Mouse (Mus musculus) midbrain, postnatal 0 days (tissue): ENCODE data around the gene Prss27. TPM values are rescaled to one million over a fixed set of nuclear protein-coding genes. Genes with fewer than 3 reads are reported as not detected.

Experiments
- ATAC-seq: fragments of 200-750 bp; cut with Nextera tagmentation; 2 replicates; pipeline ENCODE4 v1.8.0; 2017; ENCODE audit warnings: moderate number of reproducible peaks, mild to moderate bottlenecking, moderate TSS enrichment, moderate library complexity; ENCODE audit not compliant: low FRiP score
- DNase-seq: peaks from one replicate; pipeline ENCODE4 v3.0.0-alpha.2; 2015; ENCODE audit warnings: low spot score
- H3K27ac ChIP-seq: fragments of 300-500 bp; sonication (generic); 2 replicates; pipeline ENCODE4 v1.5.1; 2014; ENCODE audit warnings: low read depth, mild to moderate bottlenecking, low read length, mixed read lengths
- H3K27me3 ChIP-seq: fragments of 300-500 bp; sonication (generic); 2 replicates; pipeline ENCODE4 v1.6.1; 2014; ENCODE audit warnings: low read length, control low read depth, mixed read lengths; ENCODE audit not compliant: insufficient read depth
- H3K36me3 ChIP-seq: fragments of 300-500 bp; sonication (generic); 2 replicates; pipeline ENCODE4 v1.6.1; 2014; ENCODE audit warnings: low read length, control low read depth, mixed read lengths; ENCODE audit not compliant: insufficient read depth
- H3K4me1 ChIP-seq: fragments of 300-500 bp; sonication (generic); 2 replicates; pipeline ENCODE4 v1.6.1; 2014; ENCODE audit warnings: mild to moderate bottlenecking, control low read depth, antibody characterized with exemption, low read length, mixed read lengths; ENCODE audit not compliant: insufficient read depth
- H3K4me2 ChIP-seq: fragments of 300-500 bp; sonication (generic); 2 replicates; pipeline ENCODE4 v1.6.1; 2014; ENCODE audit warnings: low read depth, mild to moderate bottlenecking, low read length, mixed read lengths; ENCODE audit not compliant: poor library complexity, severe bottlenecking
- H3K4me3 ChIP-seq: fragments of 300-500 bp; sonication (generic); 2 replicates; pipeline ENCODE4 v1.5.1; 2014; ENCODE audit warnings: low read depth, mild to moderate bottlenecking, low read length, moderate library complexity
- H3K9ac ChIP-seq: fragments of 300-500 bp; sonication (generic); replicated peaks from 2 replicates; pipeline ENCODE4 v1.6.1; 2014; ENCODE audit warnings: mild to moderate bottlenecking, low read length, moderate library complexity, mixed read lengths; ENCODE audit not compliant: poor library complexity, severe bottlenecking
- H3K9me3 ChIP-seq: fragments of 300-500 bp; sonication (generic); 2 replicates; pipeline ENCODE4 v1.6.1; 2016; ENCODE audit warnings: low read length, control low read depth
- CTCF ChIP-seq: IDR thresholded peaks from 2 replicates; pipeline ENCODE4 v1.5.1; 2016; ENCODE audit warnings: antibody characterized with exemption, mild to moderate bottlenecking
- WGBS: fragments of 180-500 bp; shearing (Covaris S2); extraction: QIAGEN DNeasy Blood & Tissue Kit; methylation state at CpG from one replicate; pipeline ENCODE4 v1.1.7; 2014; 5-methylcytosine and 5-hydroxymethylcytosine counted together
- polyA plus RNA-seq: library from polyadenylated mRNA; unstranded; fragments of >200 nt; fragmentation: Nextera tagmentation; extraction: Ambion mirVana; gene quantifications from 2 replicates; pipeline ENCODE4 v1.2.1, GENCODE M21; 2015
- total RNA-seq: library from RNA; depleted of rRNA; stranded (reverse); fragments of >200 nt; gene quantifications from 2 replicates; pipeline ENCODE4 v1.2.3, GENCODE M21; 2014

Prss27 gene
- total and polyA plus RNA-seq, 2 experiments from 2014 or later = not detected

- no peak for DNase-seq
- Histone ChIP-seq H3K4me2 (no peak overlapping the region), H3K9me3 (no peaks in the 10 kb centered on the region), H3K36me3 (no peaks in the 10 kb centered on the region), H3K9ac (no peak overlapping the region), H3K4me3 (no peak overlapping the region), H3K27me3 (no peaks in the 10 kb centered on the region), H3K27ac (no peak overlapping the region), H3K4me1 (no peaks in the 10 kb centered on the region)
- 79% methylated on average over 6 of the region's 6 CpGs for WGBS
- TF ChIP-seq CTCF = 0 out of 2 replicates have a peak, but pooled peaks have one; percentile 15
- ATAC-seq = no peak
Observed at GRCm38 (mm10) chr17:24036954-24037353, 990 bp upstream of the Prss27 start.

DNA sequence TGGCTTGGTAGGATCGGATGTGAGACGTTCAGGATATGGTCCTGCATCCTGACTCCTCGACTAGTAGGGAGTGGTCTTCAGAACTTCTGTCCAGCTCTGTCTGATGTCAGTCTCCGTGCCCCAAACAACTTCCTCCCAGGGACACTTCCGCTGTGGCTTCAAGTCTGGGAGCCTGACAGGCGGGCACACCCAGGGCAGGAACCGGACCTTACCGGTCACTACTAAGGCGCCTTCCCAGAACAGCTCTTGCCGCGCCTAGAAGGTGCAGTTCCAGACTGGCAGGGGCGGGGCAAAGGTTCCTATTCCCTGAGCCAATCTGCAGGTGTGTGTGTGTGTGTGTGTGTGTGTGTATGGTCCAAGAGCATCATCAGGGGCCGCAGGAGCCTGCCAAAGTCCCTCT is 584 bp upstream of the Prss27 start:
- H3K27me3 ChIP-seq = no peaks in the 10 kb centered on the region
- no peak for TF ChIP-seq CTCF
- no peak overlapping the region for H3K27ac ChIP-seq
- H3K9ac ChIP-seq = no peak overlapping the region
- H3K4me1 ChIP-seq = no peaks in the 10 kb centered on the region
- no peak overlapping the region for H3K4me2 ChIP-seq
- no peaks in the 10 kb centered on the region for H3K9me3 ChIP-seq
- DNase-seq (no peak), ATAC-seq (no peak)
- H3K36me3 ChIP-seq = no peaks in the 10 kb centered on the region
- WGBS = 77% methylated on average over 13 of the region's 13 CpGs
- no peak overlapping the region for H3K4me3 ChIP-seq

- TF ChIP-seq CTCF = peak; percentile 10; the same call in 1 of the 2 replicates
- H3K9ac ChIP-seq = no peak overlapping the region
- H3K27me3 ChIP-seq = no peaks in the 10 kb centered on the region
- no peak for ATAC-seq
- no peaks in the 10 kb centered on the region for H3K9me3 ChIP-seq
- H3K36me3 ChIP-seq = peaks cover 28% of the 10 kb centered on the region
- no peak overlapping the region for H3K4me2 ChIP-seq
- H3K4me1 ChIP-seq = no peaks in the 10 kb centered on the region
- DNase-seq = no peak
- 73% methylated on average over 5 of the region's 5 CpGs for WGBS
- no peak overlapping the region for H3K27ac ChIP-seq
- H3K4me3 ChIP-seq = no peak overlapping the region
Observed at GRCm38 (mm10) chr17:24044482-24044881, 6.5 kb downstream of the Prss27 start.

GRCm38 (mm10) chr17:24045608-24046007 is 7.7 kb downstream of the Prss27 start:
- 80% methylated on average over 10 of the region's 10 CpGs for WGBS
- ATAC-seq (no peak), DNase-seq (no peak)
- TF ChIP-seq CTCF = no peak
- Histone ChIP-seq H3K4me1 (no peaks in the 10 kb centered on the region), H3K27me3 (no peaks in the 10 kb centered on the region), H3K9ac (no peak overlapping the region), H3K4me3 (no peak overlapping the region), H3K4me2 (no peak overlapping the region), H3K9me3 (no peaks in the 10 kb centered on the region), H3K36me3 (peaks cover 30% of the 10 kb centered on the region), H3K27ac (no peak overlapping the region)

DNA sequence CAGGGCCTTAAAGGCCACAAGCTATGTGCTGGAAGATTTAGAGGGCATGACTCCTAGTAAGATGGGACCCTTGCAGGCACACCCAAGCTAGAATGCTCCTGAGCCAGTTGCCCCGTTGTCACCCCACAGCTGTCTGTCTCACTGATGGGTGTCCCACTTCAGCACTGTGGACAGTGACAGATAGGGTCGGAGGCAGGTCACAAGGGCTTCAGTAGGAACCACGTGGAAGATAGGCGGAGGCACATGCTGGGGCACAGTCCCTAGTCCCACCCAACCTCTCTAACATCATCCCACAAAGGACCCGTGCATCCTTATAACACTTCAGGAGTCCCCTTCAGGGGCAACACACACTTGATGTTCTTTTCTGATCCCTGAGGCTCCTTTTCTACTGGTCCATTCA is 8.1 kb downstream of the Prss27 start:
- Histone ChIP-seq H3K4me1 (no peaks in the 10 kb centered on the region), H3K4me3 (no peak overlapping the region), H3K9me3 (no peaks in the 10 kb centered on the region), H3K36me3 (peaks cover 33% of the 10 kb centered on the region), H3K27ac (no peak overlapping the region), H3K4me2 (no peak overlapping the region), H3K27me3 (no peaks in the 10 kb centered on the region), H3K9ac (no peak overlapping the region)
- DNase-seq (no peak), ATAC-seq (no peak)
- 58% methylated on average over 5 of the region's 5 CpGs for WGBS
- no peak for TF ChIP-seq CTCF

DNA sequence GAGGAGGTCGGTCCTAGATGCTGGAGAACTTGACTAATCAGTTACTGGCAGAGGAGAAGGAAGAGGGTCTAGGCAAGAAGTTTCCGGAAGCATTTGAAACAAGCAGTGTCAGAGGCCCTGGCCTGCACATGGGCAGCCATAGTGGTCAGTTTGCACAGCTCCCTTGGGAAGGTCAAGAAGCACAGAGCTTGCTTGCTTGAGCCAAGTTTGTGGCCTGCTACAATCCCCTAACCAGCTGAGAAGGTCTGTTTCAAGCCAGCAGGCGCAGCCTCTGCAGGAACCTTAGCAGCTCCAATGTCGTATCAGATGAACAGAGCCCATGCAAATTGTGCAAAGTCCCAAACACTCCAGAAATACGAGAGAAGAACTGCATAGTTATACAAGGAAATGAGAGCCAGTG is 10.1 kb downstream of the Prss27 start:
- H3K36me3 ChIP-seq = peaks cover 47% of the 10 kb centered on the region
- DNase-seq = no peak
- H3K4me3 ChIP-seq = no peak overlapping the region
- no peak for TF ChIP-seq CTCF
- no peak for ATAC-seq
- H3K27me3 ChIP-seq = no peaks in the 10 kb centered on the region
- no peak overlapping the region for H3K9ac ChIP-seq
- H3K9me3 ChIP-seq = no peaks in the 10 kb centered on the region
- 91% methylated on average over 5 of the region's 5 CpGs for WGBS
- H3K4me1 ChIP-seq = no peaks in the 10 kb centered on the region
- no peak overlapping the region for H3K27ac ChIP-seq
- no peak overlapping the region for H3K4me2 ChIP-seq
